Mouse (Mus musculus): ENCODE data around the gene Pwp2. TPM values are rescaled to one million over a fixed set of nuclear protein-coding genes. Genes with fewer than 3 reads are reported as not detected.
A peak's percentile ranks its signal among the peaks of the same experiment; 100 is the strongest.

The Pwp2 gene
- polyA plus RNA-seq, 1 experiment from 2014 or later = 14.1 TPM

- no peak overlapping the region for H3K27ac ChIP-seq (ENCODE audit: low read length)
- no peaks in the 10 kb centered on the region for H3K27me3 ChIP-seq (ENCODE audit: control insufficient read depth, insufficient read depth, low read length)
- H3K4me1 ChIP-seq (ENCODE audit: control insufficient read depth, insufficient read depth, low read length) = peaks cover 10% of the 10 kb centered on the region; the same call in 1 of the 2 replicates
- no peak overlapping the region for H3K4me3 ChIP-seq (ENCODE audit: low read depth, low read length)
- no peaks in the 10 kb centered on the region for H3K36me3 ChIP-seq (ENCODE audit: control insufficient read depth, insufficient read depth, low read length)
- H3K4me2 ChIP-seq (replicated peaks; ENCODE audit: low read depth, low read length) = no peak overlapping the region
- no peak for ATAC-seq (ENCODE audit: insufficient number of reproducible peaks, insufficient read depth, low FRiP score, low read depth)
- no peak overlapping the region for H3K9ac ChIP-seq (replicated peaks; ENCODE audit: low read depth, low read length)
- 42% methylated on average over 8 of the region's 8 CpGs for WGBS
- no peaks in the 10 kb centered on the region for H3K9me3 ChIP-seq (ENCODE audit: control insufficient read depth, low read depth, low read length)
Observed at GRCm38 (mm10) chr10:78143727-78144505, 41.0 kb downstream of the Pwp2 start.

- Histone ChIP-seq H3K36me3 (ENCODE audit: control insufficient read depth, insufficient read depth, low read length) (no peaks in the 10 kb centered on the region), H3K9ac (replicated peaks; ENCODE audit: low read depth, low read length) (no peak overlapping the region), H3K9me3 (ENCODE audit: control insufficient read depth, low read depth, low read length) (no peaks in the 10 kb centered on the region), H3K27me3 (ENCODE audit: control insufficient read depth, insufficient read depth, low read length) (no peaks in the 10 kb centered on the region), H3K4me2 (replicated peaks; ENCODE audit: low read depth, low read length) (no peak overlapping the region), H3K4me3 (ENCODE audit: low read depth, low read length) (no peak overlapping the region), H3K27ac (ENCODE audit: low read length) (no peak overlapping the region), H3K4me1 (ENCODE audit: control insufficient read depth, insufficient read depth, low read length) (peaks cover 16% of the 10 kb centered on the region; the same call in 1 of the 2 replicates)
- 73% methylated on average over 3 of the region's 3 CpGs for WGBS
- ATAC-seq (ENCODE audit: insufficient number of reproducible peaks, insufficient read depth, low FRiP score, low read depth) = no peak
Observed at GRCm38 (mm10) chr10:78140843-78141242, 44.1 kb downstream of the Pwp2 start.

- no peaks in the 10 kb centered on the region for H3K9me3 ChIP-seq (ENCODE audit: control insufficient read depth, low read depth, low read length)
- H3K9ac ChIP-seq (replicated peaks; ENCODE audit: low read depth, low read length) = no peak overlapping the region
- no peaks in the 10 kb centered on the region for H3K27me3 ChIP-seq (ENCODE audit: control insufficient read depth, insufficient read depth, low read length)
- H3K27ac ChIP-seq (ENCODE audit: low read length) = no peak overlapping the region
- ATAC-seq (ENCODE audit: insufficient number of reproducible peaks, insufficient read depth, low FRiP score, low read depth) = no peak
- no peak overlapping the region for H3K4me3 ChIP-seq (ENCODE audit: low read depth, low read length)
- peaks cover 22% of the 10 kb centered on the region; the same call in 1 of the 2 replicates for H3K4me1 ChIP-seq (ENCODE audit: control insufficient read depth, insufficient read depth, low read length)
- no peak overlapping the region for H3K4me2 ChIP-seq (replicated peaks; ENCODE audit: low read depth, low read length)
- 89% methylated on average over 1 of the region's 1 CpGs for WGBS
- no peaks in the 10 kb centered on the region for H3K36me3 ChIP-seq (ENCODE audit: control insufficient read depth, insufficient read depth, low read length)
Observed at GRCm38 (mm10) chr10:78140251-78140600, 44.7 kb downstream of the Pwp2 start.

- WGBS = 65% methylated on average over 11 of the region's 11 CpGs
- ATAC-seq (ENCODE audit: insufficient number of reproducible peaks, insufficient read depth, low FRiP score, low read depth) = no peak
- no peaks in the 10 kb centered on the region for H3K9me3 ChIP-seq (ENCODE audit: control insufficient read depth, low read depth, low read length)
- no peaks in the 10 kb centered on the region for H3K27me3 ChIP-seq (ENCODE audit: control insufficient read depth, insufficient read depth, low read length)
- H3K4me1 ChIP-seq (ENCODE audit: control insufficient read depth, insufficient read depth, low read length) = peaks cover 25% of the 10 kb centered on the region
- no peaks in the 10 kb centered on the region for H3K36me3 ChIP-seq (ENCODE audit: control insufficient read depth, insufficient read depth, low read length)
- H3K27ac ChIP-seq (ENCODE audit: low read length) = peak overlapping the region; percentile 88; the same call in 1 of the 2 replicates
- no peak overlapping the region for H3K4me3 ChIP-seq (ENCODE audit: low read depth, low read length)
- no peak overlapping the region for H3K4me2 ChIP-seq (replicated peaks; ENCODE audit: low read depth, low read length)
- no peak overlapping the region for H3K9ac ChIP-seq (replicated peaks; ENCODE audit: low read depth, low read length)
Observed at GRCm38 (mm10) chr10:78139572-78140250, 45.2 kb downstream of the Pwp2 start.

GRCm38 (mm10) chr10:78138812-78139523, 46.0 kb downstream of the Pwp2 start:
- ATAC-seq (ENCODE audit: insufficient number of reproducible peaks, insufficient read depth, low FRiP score, low read depth) = peak; percentile 83
- Histone ChIP-seq H3K4me1 (ENCODE audit: control insufficient read depth, insufficient read depth, low read length) (peaks cover 31% of the 10 kb centered on the region), H3K4me2 (replicated peaks; ENCODE audit: low read depth, low read length) (no peak overlapping the region; the same call in 1 of the 2 replicates), H3K9me3 (ENCODE audit: control insufficient read depth, low read depth, low read length) (no peaks in the 10 kb centered on the region), H3K4me3 (ENCODE audit: low read depth, low read length) (no peak overlapping the region), H3K27ac (ENCODE audit: low read length) (peak overlapping the region; percentile 88), H3K9ac (replicated peaks; ENCODE audit: low read depth, low read length) (no peak overlapping the region), H3K27me3 (ENCODE audit: control insufficient read depth, insufficient read depth, low read length) (no peaks in the 10 kb centered on the region), H3K36me3 (ENCODE audit: control insufficient read depth, insufficient read depth, low read length) (no peaks in the 10 kb centered on the region)
- 18% methylated on average over 14 of the region's 14 CpGs for WGBS

GRCm38 (mm10) chr10:78137191-78137590, 47.8 kb downstream of the Pwp2 start:
- no peaks in the 10 kb centered on the region for H3K36me3 ChIP-seq (ENCODE audit: control insufficient read depth, insufficient read depth, low read length)
- H3K4me3 ChIP-seq (ENCODE audit: low read depth, low read length) = no peak overlapping the region
- no peak overlapping the region for H3K4me2 ChIP-seq (replicated peaks; ENCODE audit: low read depth, low read length)
- 88% methylated on average over 3 of the region's 3 CpGs for WGBS
- ATAC-seq (ENCODE audit: insufficient number of reproducible peaks, insufficient read depth, low FRiP score, low read depth) = no peak
- H3K4me1 ChIP-seq (ENCODE audit: control insufficient read depth, insufficient read depth, low read length) = peaks cover 31% of the 10 kb centered on the region
- no peak overlapping the region for H3K9ac ChIP-seq (replicated peaks; ENCODE audit: low read depth, low read length)
- H3K9me3 ChIP-seq (ENCODE audit: control insufficient read depth, low read depth, low read length) = no peaks in the 10 kb centered on the region
- H3K27me3 ChIP-seq (ENCODE audit: control insufficient read depth, insufficient read depth, low read length) = no peaks in the 10 kb centered on the region
- H3K27ac ChIP-seq (ENCODE audit: low read length) = no peak overlapping the region

- Histone ChIP-seq H3K4me2 (replicated peaks; ENCODE audit: low read depth, low read length) (no peak overlapping the region), H3K27me3 (ENCODE audit: control insufficient read depth, insufficient read depth, low read length) (no peaks in the 10 kb centered on the region), H3K27ac (ENCODE audit: low read length) (no peak overlapping the region), H3K9ac (replicated peaks; ENCODE audit: low read depth, low read length) (no peak overlapping the region), H3K4me3 (ENCODE audit: low read depth, low read length) (no peak overlapping the region), H3K9me3 (ENCODE audit: control insufficient read depth, low read depth, low read length) (no peaks in the 10 kb centered on the region), H3K4me1 (ENCODE audit: control insufficient read depth, insufficient read depth, low read length) (peaks cover 31% of the 10 kb centered on the region), H3K36me3 (ENCODE audit: control insufficient read depth, insufficient read depth, low read length) (no peaks in the 10 kb centered on the region)
- ATAC-seq (ENCODE audit: insufficient number of reproducible peaks, insufficient read depth, low FRiP score, low read depth) = no peak
- 63% methylated on average over 5 of the region's 5 CpGs for WGBS
Observed at GRCm38 (mm10) chr10:78135947-78136346, 49.0 kb downstream of the Pwp2 start.

GRCm38 (mm10) chr10:78134975-78135798, 49.8 kb downstream of the Pwp2 start:
- Histone ChIP-seq H3K27me3 (ENCODE audit: control insufficient read depth, insufficient read depth, low read length) (no peaks in the 10 kb centered on the region), H3K9me3 (ENCODE audit: control insufficient read depth, low read depth, low read length) (no peaks in the 10 kb centered on the region), H3K4me2 (replicated peaks; ENCODE audit: low read depth, low read length) (peak overlapping the region; percentile 33), H3K4me1 (ENCODE audit: control insufficient read depth, insufficient read depth, low read length) (peaks cover 31% of the 10 kb centered on the region), H3K9ac (replicated peaks; ENCODE audit: low read depth, low read length) (no peak overlapping the region), H3K27ac (ENCODE audit: low read length) (peak overlapping the region; percentile 49; the same call in 1 of the 2 replicates), H3K36me3 (ENCODE audit: control insufficient read depth, insufficient read depth, low read length) (no peaks in the 10 kb centered on the region), H3K4me3 (ENCODE audit: low read depth, low read length) (no peak overlapping the region)
- WGBS = 6% methylated on average over 14 of the region's 14 CpGs
- ATAC-seq (ENCODE audit: insufficient number of reproducible peaks, insufficient read depth, low FRiP score, low read depth) = peak; percentile 24; the same call in 1 of the 2 replicates
